Mouse (Mus musculus): ENCODE measurements around the gene Kcna3. TPM values are rescaled to one million over a fixed set of nuclear protein-coding genes. Genes with fewer than 3 reads are reported as not detected.

Kcna3 gene
- not detected in 2 replicates for polyA plus RNA-seq (2012)

GRCm38 (mm10) chr3:107035521-107036457, at the start of gene Kcna3:
Gene Kcna3, plus strand, starts transcription at chr3:107036169.
- TF ChIP-seq GATA1 (IDR thresholded peaks at IDR 0.05; ENCODE audit: low read length): no peak

DNA sequence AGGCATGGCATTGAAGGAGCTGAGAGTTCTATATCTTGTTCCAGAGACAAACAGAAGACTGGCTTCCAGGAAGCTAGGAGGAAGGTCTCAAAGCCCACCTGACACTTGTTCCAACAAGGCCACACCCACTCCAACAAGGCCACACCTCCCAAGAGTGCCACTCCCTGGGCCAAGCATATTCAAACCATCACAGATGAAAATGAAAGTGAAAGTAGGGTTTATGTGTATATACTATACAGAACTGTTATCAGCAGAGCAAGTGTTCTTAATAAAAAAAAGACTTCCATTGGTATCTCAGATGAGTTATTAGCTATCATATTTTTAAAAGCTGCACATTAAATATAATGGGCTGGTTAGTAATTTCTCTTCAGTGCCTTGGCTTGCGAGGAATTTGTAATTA, 44.6 kb upstream of the Kcna3 start:
- TF ChIP-seq GATA1 (IDR thresholded peaks at IDR 0.05; ENCODE audit: low read length): no peak

GRCm38 (mm10) chr3:106995347-106995746, 40.6 kb upstream of the Kcna3 start:
- no peak for TF ChIP-seq GATA1 (IDR thresholded peaks at IDR 0.05; ENCODE audit: low read length)

DNA sequence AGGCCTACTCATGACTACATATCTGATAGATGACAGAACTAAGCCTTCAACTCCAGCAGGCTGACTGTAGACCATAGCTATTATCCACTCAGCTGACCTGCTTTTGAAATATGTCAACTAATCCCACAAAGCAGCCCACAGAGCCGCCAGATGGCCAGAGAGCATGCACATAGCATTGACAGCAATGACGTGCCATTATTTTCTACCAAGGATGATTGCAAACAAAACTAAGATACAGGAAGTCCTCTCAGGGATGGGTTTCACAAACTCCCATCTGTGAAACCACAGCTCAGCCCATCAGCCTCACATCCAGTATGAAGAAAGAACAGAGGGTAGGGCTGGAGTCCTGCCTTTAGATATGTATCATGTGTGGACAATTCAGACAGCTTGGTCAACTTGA, 39.8 kb upstream of the Kcna3 start:
- TF ChIP-seq GATA1 (IDR thresholded peaks at IDR 0.05; ENCODE audit: low read length): no peak

DNA sequence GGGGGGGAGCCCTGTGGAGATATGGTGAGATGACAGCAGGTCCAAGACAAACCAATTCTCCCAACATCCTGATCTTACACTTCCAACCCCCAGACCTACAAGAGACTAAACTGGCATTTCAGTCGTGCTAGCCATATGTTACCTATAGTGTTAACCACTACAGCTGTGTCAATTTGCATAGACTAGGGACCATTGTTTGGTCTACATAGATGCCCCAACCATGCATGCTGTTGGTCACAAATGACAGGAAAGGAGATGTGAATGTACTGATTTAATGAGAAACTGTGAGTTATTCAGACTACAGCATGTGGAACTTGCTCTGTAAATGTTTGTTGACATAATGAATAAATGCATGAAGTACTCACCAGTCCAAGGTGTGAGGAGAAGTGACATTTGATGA, 37.6 kb upstream of the Kcna3 start:
- no peak for TF ChIP-seq GATA1 (IDR thresholded peaks at IDR 0.05; ENCODE audit: low read length)

- TF ChIP-seq GATA1 (IDR thresholded peaks at IDR 0.05; ENCODE audit: low read length): no peak
These were observed 35.8 kb upstream of the Kcna3 start for GRCm38 (mm10) chr3:107000165-107000564.

- no peak for TF ChIP-seq GATA1 (IDR thresholded peaks at IDR 0.05; ENCODE audit: low read length)
These were observed 33.5 kb upstream of the Kcna3 start for GRCm38 (mm10) chr3:107002249-107003123.

- no peak for TF ChIP-seq GATA1 (IDR thresholded peaks at IDR 0.05; ENCODE audit: low read length)
These were observed 26.5 kb upstream of the Kcna3 start for GRCm38 (mm10) chr3:107009329-107010076.

GRCm38 (mm10) chr3:107018286-107018685, 17.7 kb upstream of the Kcna3 start:
- TF ChIP-seq GATA1 (IDR thresholded peaks at IDR 0.05; ENCODE audit: low read length): no peak

DNA sequence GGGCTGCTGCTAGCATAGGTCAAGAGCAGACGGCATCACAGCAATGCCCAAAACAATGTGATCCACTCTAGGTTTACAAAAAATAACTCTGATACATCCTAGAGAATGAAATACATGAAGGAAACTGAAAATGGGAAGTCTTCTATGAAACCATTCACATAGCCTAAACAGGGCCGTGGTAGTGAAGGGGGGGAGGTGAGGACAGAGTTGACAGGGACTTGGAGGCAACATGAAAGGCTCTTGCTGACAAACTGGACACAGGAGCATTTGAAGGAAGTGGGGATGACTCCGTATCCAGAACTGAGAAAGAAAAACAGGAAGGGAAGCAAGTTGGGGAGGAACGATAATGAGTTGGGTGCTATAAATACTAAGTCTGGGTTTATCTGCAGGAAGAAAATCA, 4.4 kb upstream of the Kcna3 start:
- TF ChIP-seq GATA1 (IDR thresholded peaks at IDR 0.05; ENCODE audit: low read length): no peak

DNA sequence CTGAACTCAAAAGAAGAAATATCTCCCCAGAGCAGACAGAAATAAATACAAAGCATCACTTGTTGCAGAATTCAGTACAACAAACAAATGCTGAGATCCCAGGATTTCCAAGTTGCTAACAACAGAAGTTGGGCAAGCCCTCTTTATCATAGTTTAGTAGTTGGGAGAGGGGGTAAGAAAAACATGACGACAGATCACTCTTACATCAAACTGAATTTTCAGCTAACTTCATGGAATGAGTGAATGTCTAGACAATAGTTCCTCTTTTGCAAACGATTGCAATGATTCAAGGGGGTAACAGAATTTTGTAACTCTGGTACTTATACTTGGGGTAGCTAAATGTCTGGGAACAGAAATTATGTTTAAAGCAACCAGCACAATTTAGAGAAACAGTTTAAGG, 1.2 kb upstream of the Kcna3 start:
- TF ChIP-seq GATA1 (IDR thresholded peaks at IDR 0.05; ENCODE audit: low read length): no peak

DNA sequence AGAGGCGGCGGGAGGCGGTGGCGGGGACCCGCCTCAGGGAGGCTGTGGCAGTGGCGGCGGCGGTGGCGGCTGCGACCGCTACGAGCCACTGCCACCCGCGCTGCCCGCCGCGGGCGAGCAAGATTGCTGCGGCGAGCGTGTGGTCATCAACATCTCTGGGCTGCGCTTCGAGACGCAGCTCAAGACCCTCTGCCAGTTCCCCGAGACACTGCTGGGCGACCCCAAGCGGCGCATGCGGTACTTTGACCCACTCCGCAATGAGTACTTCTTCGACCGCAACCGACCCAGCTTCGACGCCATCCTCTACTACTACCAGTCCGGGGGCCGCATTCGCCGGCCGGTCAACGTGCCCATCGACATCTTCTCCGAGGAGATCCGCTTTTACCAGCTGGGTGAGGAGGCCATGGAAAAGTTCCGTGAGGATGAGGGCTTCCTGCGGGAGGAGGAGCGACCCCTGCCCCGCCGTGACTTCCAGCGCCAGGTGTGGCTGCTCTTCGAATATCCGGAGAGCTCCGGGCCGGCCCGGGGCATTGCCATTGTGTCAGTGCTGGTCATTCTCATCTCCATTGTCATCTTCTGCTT, 580 bp downstream of the Kcna3 start:
- no peak for TF ChIP-seq GATA1 (IDR thresholded peaks at IDR 0.05; ENCODE audit: low read length)

DNA sequence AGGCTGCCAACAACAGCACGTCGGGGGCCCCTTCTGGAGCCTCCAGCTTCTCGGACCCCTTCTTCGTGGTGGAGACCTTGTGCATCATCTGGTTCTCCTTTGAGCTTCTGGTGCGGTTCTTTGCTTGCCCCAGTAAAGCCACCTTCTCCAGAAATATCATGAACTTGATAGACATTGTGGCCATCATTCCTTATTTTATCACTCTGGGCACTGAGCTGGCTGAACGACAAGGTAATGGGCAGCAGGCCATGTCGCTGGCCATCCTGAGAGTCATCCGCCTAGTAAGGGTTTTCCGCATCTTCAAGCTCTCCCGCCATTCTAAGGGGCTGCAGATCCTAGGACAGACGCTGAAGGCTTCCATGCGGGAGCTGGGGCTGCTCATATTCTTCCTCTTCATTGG, 1.1 kb downstream of the Kcna3 start:
- TF ChIP-seq GATA1 (IDR thresholded peaks at IDR 0.05; ENCODE audit: low read length): no peak

- TF ChIP-seq GATA1 (IDR thresholded peaks at IDR 0.05; ENCODE audit: low read length): no peak
These were observed 1.7 kb downstream of the Kcna3 start for GRCm38 (mm10) chr3:107037536-107038155.

DNA sequence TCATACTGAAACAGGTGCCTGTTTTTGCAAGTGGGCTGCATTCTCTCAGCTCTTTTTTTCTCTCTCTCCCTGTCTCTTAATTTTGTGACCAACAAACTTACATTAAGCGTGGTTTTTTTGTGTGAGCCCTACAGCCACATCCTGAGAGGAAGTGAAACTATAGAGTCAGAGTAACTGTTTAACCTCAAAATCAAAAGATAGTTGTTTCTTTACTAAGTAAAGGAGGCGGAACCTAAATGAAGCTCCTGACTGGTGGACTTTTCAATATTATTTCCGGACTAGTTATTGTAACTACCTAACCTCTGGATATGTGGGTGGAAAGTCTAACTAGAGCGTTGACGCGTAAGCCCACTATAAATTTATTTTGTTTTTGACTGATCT, 2.2 kb downstream of the Kcna3 start:
- TF ChIP-seq GATA1 (IDR thresholded peaks at IDR 0.05; ENCODE audit: low read length): no peak

Measured in G1E-ER4 (cell line).